Mouse (Mus musculus) G1E-ER4 (cell line): ENCODE data around the gene Sult2b1. TPM values are rescaled to one million over a fixed set of nuclear protein-coding genes. Genes with fewer than 3 reads are reported as not detected.

Experiments
- GATA1 ChIP-seq: IDR thresholded peaks from one replicate; pipeline ENCODE4 v1.8.0; 2012; ENCODE audit warnings: low read length, inconsistent platforms
- polyA plus RNA-seq: library from polyadenylated mRNA; stranded (reverse); fragments of >175 nt; gene quantifications from 2 replicates; pipeline ENCODE4 v1.2.3, GENCODE M21; 2012

The Sult2b1 gene
- polyA plus RNA-seq, 1 experiment, result not detected

DNA sequence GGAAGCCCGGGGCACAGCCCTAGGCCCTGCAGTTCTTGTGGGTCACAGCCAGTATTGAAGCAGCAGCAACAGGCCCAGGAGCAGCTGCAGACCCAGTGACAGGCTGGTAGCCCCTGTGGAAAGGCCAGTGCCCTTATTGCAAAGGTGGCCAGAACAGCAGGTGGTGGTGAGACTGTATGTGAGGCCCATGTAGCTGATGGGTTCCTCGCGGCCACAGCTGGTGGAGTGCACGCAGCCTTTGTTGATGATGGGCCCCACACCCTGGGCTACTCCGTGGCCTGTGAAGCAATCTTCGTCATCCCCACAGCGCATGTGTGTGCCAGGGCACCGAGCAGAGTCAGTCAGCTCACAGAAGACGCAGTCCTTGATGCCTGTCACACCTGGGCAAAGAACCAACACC, 59.3 kb downstream of the Sult2b1 start:
- no peak for TF ChIP-seq GATA1

DNA sequence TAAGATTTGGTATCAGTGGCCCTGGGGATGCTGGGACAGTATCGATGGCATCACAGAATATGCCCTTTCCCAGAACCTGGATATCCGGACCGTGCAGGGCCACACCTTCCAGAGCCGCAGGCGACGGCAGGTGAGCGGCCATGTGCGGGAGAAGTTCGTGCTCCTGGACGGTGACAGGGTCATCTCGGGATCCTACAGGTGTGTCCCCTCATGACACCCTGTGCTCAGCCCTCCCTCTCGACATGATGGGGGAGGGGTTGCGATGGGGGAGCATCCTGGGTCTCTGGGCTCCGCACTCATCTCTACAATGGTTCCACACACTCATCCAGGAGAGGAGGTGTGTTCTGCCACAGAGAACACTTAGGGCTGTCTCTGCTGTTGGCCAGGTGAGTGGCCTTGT, 60.7 kb downstream of the Sult2b1 start:
- no peak for TF ChIP-seq GATA1

DNA sequence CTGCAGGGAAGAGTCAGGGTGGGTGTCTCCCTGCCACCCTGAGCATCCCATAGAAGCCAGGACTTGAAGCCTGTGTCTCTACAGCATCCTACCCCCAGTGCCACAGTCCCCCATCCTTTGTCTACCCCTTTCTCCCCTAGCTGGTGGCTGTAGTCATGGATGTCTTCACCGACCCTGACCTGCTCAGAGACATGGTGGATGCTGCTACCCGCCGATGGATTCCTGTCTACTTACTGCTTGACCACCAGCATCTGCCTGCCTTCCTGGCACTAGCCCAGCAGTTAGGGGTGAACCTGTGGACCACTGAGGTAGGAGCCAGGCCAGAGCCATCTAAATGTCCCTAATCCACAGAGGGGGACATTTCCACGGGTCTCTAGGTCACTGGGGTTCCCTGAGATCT, 61.2 kb downstream of the Sult2b1 start:
- TF ChIP-seq GATA1, result no peak

GRCm38 (mm10) chr7:45722348-45722713, 62.1 kb downstream of the Sult2b1 start:
- no peak for TF ChIP-seq GATA1

DNA sequence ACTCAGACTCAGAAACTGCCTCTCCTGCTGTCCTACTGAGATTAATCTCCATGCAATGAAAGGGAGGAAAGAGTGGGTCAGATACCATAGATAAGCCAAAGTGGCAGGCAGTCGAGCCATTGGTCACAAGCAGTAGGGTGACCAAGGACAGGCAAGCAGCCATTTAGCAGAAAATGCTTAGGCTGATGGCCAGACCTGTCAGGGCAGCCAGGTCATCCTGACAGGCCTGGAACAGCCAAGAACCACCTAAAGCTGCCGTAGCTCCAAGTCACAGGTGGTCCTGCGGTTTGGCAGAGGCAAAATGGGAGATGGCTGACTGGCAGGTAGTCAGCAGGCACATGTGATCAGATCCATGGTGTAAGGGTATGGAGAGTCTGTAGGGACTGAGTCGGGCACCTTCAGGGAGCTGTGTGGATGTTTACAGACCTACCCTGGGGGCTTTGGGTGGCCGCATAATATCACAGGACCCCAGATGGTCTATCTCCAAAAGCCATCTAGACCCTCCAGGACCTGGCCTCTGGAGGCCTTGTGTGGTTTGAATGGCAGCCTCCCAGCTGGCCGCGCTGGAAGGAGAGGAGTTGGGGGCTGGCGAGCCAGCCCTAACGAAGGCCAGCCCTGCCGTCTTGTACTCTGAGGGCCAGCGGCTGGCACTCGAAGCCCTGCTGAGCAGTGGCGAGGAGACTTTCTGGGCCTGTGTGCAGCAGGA, 62.7 kb downstream of the Sult2b1 start:
- TF ChIP-seq GATA1, result no peak

DNA sequence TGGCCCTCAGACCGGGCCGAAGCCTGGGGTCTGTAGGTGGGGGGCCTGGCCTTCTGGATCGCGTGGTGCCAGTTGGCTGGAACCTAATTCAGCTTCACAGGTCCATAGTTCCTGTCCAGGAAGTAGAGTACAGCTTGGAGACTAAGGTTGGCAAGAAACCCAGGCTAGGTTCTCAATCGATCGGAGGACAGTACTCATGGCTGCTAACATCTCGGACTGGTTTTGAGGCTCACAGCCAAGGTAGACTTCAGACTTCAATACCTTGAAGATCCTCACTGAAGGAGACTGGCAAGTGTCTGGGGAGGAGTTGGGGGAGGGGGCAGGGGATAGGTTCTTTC, 63.3 kb downstream of the Sult2b1 start:
- TF ChIP-seq GATA1, result no peak

GRCm38 (mm10) chr7:45720413-45721233, 63.8 kb downstream of the Sult2b1 start, which contains the start of gene Fam83e:
Fam83e (plus strand) TSS chr7:45721212.
- TF ChIP-seq GATA1, result no peak

DNA sequence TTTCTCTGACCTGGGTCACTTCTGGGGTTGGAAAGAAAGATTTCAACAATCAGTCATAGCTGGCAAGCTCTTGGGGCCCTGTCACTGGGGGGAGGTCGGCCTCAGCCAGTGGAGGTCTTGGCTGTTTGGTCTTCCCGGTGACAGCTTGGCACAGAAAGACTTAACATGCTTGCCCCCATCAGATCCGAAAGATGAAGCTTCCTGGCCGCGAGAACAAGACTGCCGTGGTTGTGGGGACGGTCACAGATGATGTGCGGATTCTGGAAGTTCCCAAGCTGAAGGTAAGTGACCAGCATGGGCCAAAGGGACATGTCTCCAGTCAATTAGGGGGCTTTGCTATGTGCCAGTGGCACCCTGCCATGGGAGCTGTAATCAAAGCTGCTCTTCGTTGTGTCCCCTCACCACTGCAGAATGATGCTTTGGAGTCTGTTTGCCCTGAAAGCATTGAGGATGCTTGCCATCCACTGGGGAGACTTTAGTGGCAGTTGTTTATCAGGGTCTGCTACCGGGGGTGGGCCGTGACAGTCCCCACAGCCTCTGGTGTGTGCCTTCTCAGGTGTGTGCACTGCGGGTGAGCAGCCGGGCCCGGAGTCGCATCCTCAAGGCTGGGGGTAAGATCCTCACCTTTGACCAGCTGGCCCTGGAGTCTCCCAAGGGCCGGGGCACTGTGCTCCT, 64.6 kb downstream of the Sult2b1 start:
- no peak for TF ChIP-seq GATA1

GRCm38 (mm10) chr7:45719180-45719579, 65.3 kb downstream of the Sult2b1 start:
- no peak for TF ChIP-seq GATA1

DNA sequence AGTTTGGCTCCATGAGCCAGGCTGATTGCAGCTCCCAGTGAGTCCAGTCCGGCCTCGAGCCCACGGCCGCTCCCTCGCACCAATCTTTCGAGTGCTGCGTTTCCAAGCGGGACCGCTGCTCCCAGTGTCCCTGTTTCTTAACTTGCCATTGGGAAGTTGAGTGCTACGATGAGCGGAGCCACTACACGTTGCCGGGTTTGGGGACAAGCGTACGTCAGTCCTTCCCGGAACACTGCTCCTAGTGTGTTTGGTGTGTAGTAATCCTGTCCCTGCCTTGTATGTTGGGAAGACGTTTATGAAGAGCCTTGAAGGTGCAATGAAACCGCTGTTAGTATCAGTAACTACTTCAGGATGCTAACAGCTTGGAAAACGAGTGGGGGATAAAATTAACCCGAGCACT, 66.1 kb downstream of the Sult2b1 start:
- TF ChIP-seq GATA1, result no peak

- no peak for TF ChIP-seq GATA1
Observed at GRCm38 (mm10) chr7:45717918-45718297, 66.6 kb downstream of the Sult2b1 start, which contains the start of gene Sphk2. Sphk2 (minus strand) TSS chr7:45718002.

DNA sequence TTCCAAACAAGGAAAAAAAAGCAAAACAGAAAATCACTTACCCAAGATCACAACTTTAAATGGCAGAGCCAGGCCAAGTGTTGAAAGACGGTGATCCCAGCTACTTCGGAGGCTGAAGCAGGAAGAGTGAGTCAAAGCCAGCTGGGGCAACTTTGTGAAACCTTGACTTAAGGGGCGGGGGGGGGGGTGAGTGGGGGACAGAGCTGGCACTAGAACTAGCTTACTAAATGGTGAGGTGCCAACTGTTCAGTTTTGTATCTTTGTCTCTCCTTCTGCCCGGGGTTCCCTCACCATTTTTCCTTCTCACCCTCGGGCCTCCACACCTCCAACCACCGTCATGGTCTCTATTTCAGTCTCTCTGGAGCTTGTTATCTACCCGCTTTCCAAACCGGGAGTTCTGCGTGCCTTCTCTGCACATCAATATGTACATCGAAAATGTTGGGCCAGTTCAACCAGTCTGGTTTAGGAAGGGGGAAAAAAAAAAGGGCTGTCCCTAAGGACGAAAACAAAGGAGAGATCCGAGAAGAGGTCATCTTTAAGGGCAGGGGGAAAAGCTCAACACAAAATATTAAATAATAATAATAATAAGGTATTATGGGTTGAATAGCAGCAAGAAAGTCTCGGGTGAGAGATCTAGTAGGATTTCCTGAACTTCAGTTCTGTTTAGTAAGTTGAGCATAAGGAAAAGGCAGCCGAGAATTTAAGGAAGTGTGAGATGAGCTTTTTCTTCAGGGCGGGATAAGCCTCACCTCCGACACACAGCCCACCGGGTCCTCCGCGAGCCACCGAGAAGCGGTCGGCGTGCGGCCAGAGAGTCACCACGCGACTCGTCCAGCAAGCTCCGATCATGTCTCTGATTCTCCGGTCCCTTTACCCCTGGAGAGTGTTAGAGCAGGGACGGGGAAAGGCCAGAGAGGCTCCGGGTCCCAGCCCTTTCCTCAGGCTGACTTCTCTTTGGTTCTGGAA, 67.2 kb downstream of the Sult2b1 start:
- no peak for TF ChIP-seq GATA1

- TF ChIP-seq GATA1, result no peak
Observed at GRCm38 (mm10) chr7:45716460-45716857, 68.0 kb downstream of the Sult2b1 start.

DNA sequence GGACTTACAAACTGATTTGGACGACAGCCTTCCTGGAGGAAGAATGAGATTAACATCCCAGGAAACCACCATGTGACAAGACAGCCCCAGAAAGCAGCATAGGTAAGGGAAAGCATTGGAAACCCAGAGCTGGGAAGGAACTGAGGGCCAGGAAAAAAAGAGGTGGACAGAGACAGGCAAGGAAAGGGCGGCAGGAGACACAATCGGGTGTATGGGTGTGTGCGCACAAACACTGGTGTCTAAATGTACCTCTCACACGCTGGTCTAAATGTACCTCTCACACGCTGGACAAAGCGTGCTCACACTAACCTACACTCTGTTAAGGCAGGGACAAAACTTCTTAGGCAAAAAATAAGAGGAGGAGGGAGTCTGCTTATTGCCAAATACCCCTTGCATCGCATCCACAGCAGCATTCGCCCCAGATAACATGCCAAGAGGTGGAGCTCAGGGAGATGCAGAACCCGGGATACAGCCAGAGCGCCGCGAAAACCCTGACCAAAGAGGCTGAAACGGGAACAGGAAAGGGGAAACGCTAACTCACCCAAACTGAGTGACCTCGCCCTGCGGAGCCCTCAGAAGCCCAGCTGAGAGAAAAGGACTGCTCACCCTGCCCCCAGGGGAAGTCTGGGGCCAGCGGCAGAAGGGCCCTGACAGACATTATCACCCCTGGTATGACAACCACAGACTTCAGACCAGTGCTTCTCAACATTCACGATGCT, 68.6 kb downstream of the Sult2b1 start:
- TF ChIP-seq GATA1, result no peak
